Mouse (Mus musculus) stomach, postnatal 0 days (tissue): ENCODE data around the gene Ckap2l. TPM values are rescaled to one million over a fixed set of nuclear protein-coding genes. Genes with fewer than 3 reads are reported as not detected.
A peak's percentile ranks its signal among the peaks of the same experiment; 100 is the strongest.

Source experiments
- ATAC-seq: fragments of 200-750 bp; cut with Nextera tagmentation; 2 replicates; pipeline ENCODE4 v1.8.0; 2017; ENCODE audit not compliant: low FRiP score, low TSS enrichment
- DNase-seq: peaks from one replicate; pipeline ENCODE4 v3.0.0-alpha.2; 2016; ENCODE audit warnings: low spot score
- H3K27ac ChIP-seq: fragments of 300-500 bp; sonication (generic); replicated peaks from 2 replicates; pipeline ENCODE4 v1.5.1; 2014; ENCODE audit warnings: mild to moderate bottlenecking, control low read depth
- H3K27me3 ChIP-seq: fragments of 300-500 bp; sonication (generic); 2 replicates; pipeline ENCODE4 v1.6.1; 2014; ENCODE audit warnings: low read length; ENCODE audit not compliant: control insufficient read depth, insufficient read depth
- H3K36me3 ChIP-seq: fragments of 300-500 bp; sonication (generic); 2 replicates; pipeline ENCODE4 v1.6.1; 2014; ENCODE audit warnings: low read length, mixed read lengths; ENCODE audit not compliant: control insufficient read depth, insufficient read depth
- H3K4me1 ChIP-seq: fragments of 300-500 bp; sonication (generic); replicated peaks from 2 replicates; pipeline ENCODE4 v1.6.1; 2014; ENCODE audit warnings: antibody characterized with exemption; ENCODE audit not compliant: control insufficient read depth, insufficient read depth
- H3K4me2 ChIP-seq: fragments of 300-500 bp; sonication (generic); replicated peaks from 2 replicates; pipeline ENCODE4 v1.6.1; 2014; ENCODE audit warnings: low read depth, mild to moderate bottlenecking, control low read depth, moderate library complexity
- H3K4me3 ChIP-seq: fragments of 300-500 bp; sonication (generic); 2 replicates; pipeline ENCODE4 v1.5.1; 2014; ENCODE audit warnings: low read depth, low read length, control low read depth
- H3K9ac ChIP-seq: fragments of 300-500 bp; sonication (generic); 2 replicates; pipeline ENCODE4 v1.6.1; 2014; ENCODE audit warnings: mild to moderate bottlenecking, low read length, control low read depth, mixed read lengths
- H3K9me3 ChIP-seq: fragments of 300-500 bp; sonication (generic); 2 replicates; pipeline ENCODE4 v1.6.1; 2016; ENCODE audit warnings: low read length; ENCODE audit not compliant: control insufficient read depth
- CTCF ChIP-seq: IDR thresholded peaks from 2 replicates; pipeline ENCODE4 v1.5.1; 2016; ENCODE audit warnings: antibody characterized with exemption, low read depth, mild to moderate bottlenecking, moderate library complexity
- EP300 ChIP-seq: optimal IDR thresholded peaks from 2 replicates; pipeline ENCODE3; 2016; ENCODE audit warnings: antibody characterized with exemption
- WGBS: fragments of 180-500 bp; shearing (Covaris S2); extraction: QIAGEN DNeasy Blood & Tissue Kit; methylation state at CpG from one replicate; pipeline ENCODE4 v1.1.7; 2014; 5-methylcytosine and 5-hydroxymethylcytosine counted together
- polyA plus RNA-seq: library from polyadenylated mRNA; unstranded; fragments of >200 nt; fragmentation: Nextera tagmentation; extraction: Ambion mirVana; gene quantifications from 2 replicates; pipeline ENCODE4 v1.2.1, GENCODE M21; 2015

Gene Ckap2l
- polyA plus RNA-seq, 1 experiment from 2014 or later = 9.8 TPM

DNA sequence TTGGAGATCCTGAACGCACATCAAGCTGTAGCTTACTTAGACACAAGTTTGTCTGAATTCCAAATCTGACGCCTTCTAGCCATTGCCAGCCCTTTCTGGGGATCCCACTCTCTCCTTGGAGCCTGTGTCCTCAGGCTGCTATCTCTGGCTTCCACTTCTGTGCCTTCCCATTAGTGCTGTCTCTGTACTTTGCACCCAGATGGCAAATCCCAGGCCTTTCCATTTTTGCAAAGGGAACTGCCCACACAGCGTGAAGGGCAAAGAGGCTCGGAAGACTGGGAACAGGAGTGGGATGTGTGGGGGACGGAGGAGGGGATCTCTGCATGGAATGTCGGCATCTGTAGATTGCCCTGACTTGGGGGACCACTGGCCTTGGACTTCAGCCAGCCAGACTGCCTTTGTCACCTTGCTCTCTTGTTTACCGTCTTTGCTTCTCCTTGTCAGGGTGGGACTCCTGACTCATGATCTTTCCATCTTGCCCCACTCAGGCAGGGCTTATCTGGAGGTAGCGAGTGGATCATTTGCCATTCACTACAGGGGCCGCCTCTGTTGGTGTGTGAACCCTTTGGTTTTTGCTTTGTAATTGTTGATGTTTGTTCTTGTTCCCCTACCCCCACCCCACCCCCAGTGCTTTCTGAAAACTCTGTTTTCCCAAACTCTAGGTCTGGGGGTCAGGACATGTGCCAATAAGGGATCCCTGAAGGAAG lies 56.1 kb downstream of the Ckap2l start:
- no peak overlapping the region for H3K4me3 ChIP-seq

DNA sequence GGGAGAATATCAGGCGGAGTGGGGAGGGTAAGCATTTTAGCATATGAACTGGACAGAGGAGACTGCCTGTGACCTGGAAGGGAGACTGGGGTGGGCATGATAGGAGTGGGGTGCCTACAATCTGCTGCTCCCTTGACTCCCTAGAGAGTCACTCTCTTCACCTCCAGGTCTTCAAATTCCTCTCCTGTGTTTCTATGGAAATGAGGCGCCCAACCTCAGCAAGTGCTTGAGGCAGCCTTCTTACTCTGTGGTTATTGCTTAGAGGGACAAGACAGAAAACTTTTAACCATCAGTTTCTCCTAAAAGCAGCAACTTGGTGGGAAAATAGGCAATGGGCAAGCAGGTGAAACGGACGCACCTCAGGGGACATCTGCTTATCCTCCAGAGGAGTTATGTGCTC lies 60.5 kb downstream of the Ckap2l start:
- Histone ChIP-seq H3K27ac (no peak overlapping the region), H3K9me3 (no peaks in the 10 kb centered on the region), H3K9ac (no peak overlapping the region), H3K4me2 (no peak overlapping the region), H3K36me3 (no peaks in the 10 kb centered on the region), H3K4me1 (no peaks in the 10 kb centered on the region), H3K27me3 (no peaks in the 10 kb centered on the region), H3K4me3 (no peak overlapping the region)
- 83% methylated on average over 4 of the region's 4 CpGs for WGBS
- ATAC-seq (no peak), DNase-seq (no peak)
- TF ChIP-seq EP300 (no peak), CTCF (no peak)

More for the DNA sequence above, 56.1 kb downstream of the Ckap2l start:
- no peak overlapping the region for H3K4me2 ChIP-seq
- no peaks in the 10 kb centered on the region for H3K27me3 ChIP-seq
- TF ChIP-seq EP300 (no peak), CTCF (no peak)
- H3K36me3 ChIP-seq = no peaks in the 10 kb centered on the region
- 63% methylated on average over 9 of the region's 9 CpGs for WGBS
- no peak for ATAC-seq
- H3K9ac ChIP-seq = no peak overlapping the region
- DNase-seq = no peak
- H3K27ac ChIP-seq = no peak overlapping the region
- no peaks in the 10 kb centered on the region for H3K4me1 ChIP-seq
- H3K9me3 ChIP-seq = no peaks in the 10 kb centered on the region

DNA sequence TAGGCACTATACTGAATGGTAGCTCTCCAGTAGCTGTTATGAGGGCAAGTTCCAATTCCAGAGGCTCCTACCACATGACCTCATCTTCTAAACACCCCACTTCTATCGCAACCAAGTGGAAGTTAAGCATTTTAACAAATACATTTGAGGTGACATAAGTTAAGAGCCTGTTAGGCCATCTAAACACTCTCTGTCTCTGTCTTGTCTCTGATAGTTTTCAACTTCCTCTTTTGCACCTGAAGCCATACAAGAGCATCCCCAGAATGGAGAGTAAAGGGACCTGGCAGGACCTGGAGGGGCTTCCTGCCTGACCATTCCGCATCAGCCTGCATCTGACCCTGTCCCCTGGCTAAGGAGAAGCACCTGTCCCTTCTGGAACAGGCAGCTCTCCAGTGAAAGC lies 62.3 kb downstream of the Ckap2l start:
- H3K4me2 ChIP-seq = no peak overlapping the region
- no peak for TF ChIP-seq CTCF
- TF ChIP-seq EP300 = no peak
- no peaks in the 10 kb centered on the region for H3K36me3 ChIP-seq
- H3K9me3 ChIP-seq = no peaks in the 10 kb centered on the region
- no peak overlapping the region for H3K27ac ChIP-seq
- no peak overlapping the region for H3K9ac ChIP-seq
- no peaks in the 10 kb centered on the region for H3K27me3 ChIP-seq
- H3K4me1 ChIP-seq = no peaks in the 10 kb centered on the region
- H3K4me3 ChIP-seq = no peak overlapping the region
- no peak for ATAC-seq
- DNase-seq = no peak
- 55% methylated on average over 2 of the region's 2 CpGs for WGBS

DNA sequence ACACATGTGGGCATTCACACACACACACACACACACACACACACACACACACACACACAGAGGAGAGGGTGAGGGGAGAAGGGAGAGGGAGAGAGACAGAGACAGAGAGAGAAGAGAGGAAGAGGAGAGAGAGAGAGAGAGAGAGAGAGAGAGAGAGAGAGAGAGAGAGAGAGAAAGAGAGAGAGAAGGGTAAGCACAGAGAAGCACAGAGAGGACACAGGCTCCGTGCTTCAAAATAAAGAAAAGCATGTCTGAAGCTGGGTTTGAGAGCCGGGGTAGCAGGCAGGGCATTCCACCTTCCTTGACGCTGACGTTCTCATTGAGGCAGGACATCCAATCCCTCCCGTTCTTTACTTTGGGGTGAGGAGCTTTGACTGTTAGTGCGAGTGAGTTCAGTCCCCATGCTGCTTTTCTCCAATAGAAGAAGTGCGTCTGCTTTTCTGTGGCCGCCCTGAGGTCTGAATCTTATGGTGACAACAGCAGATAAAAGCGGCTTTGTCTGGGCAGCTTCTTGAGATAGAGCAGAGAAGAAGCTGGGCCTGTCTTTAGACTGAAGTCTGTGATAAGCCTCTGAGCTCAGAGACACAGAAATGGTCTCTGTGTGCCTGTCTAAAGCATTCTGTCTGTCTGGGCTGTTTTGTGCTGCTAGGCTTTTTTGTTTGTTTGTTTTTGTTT lies 63.1 kb downstream of the Ckap2l start:
- Histone ChIP-seq H3K36me3 (no peaks in the 10 kb centered on the region), H3K9ac (no peak overlapping the region), H3K27ac (no peak overlapping the region), H3K4me2 (no peak overlapping the region), H3K4me3 (no peak overlapping the region), H3K27me3 (no peaks in the 10 kb centered on the region), H3K4me1 (no peaks in the 10 kb centered on the region), H3K9me3 (no peaks in the 10 kb centered on the region)
- no peak for TF ChIP-seq EP300
- no peak for TF ChIP-seq CTCF
- 53% methylated on average over 9 of the region's 9 CpGs for WGBS
- no peak for DNase-seq
- no peak for ATAC-seq

DNA sequence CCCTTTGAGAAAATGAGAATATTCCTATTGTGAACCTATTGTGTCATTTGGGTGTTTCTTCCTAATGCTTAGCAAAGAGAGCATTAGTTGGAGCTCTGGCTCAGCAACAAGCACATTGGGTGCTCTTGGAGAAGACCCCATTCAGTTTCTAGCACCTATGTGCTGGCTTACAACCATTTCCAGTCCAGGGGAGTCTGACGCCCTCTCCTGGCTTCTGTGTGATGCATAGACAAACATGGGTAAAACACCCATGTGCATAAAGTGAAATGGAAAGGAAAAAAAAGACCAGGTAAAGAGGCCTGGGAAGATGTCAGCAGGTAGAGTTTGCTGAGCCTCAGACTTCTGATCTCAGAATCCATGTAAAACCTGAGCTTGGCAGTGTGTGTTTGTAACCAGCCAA lies 63.8 kb downstream of the Ckap2l start:
- Histone ChIP-seq H3K27me3 (no peaks in the 10 kb centered on the region), H3K9ac (no peak overlapping the region), H3K36me3 (no peaks in the 10 kb centered on the region), H3K4me1 (no peaks in the 10 kb centered on the region), H3K27ac (no peak overlapping the region), H3K4me3 (no peak overlapping the region), H3K9me3 (no peaks in the 10 kb centered on the region), H3K4me2 (no peak overlapping the region)
- 77% methylated on average over 1 of the region's 1 CpGs for WGBS
- TF ChIP-seq EP300 (no peak), CTCF (no peak)
- no peak for DNase-seq
- ATAC-seq = no peak

DNA sequence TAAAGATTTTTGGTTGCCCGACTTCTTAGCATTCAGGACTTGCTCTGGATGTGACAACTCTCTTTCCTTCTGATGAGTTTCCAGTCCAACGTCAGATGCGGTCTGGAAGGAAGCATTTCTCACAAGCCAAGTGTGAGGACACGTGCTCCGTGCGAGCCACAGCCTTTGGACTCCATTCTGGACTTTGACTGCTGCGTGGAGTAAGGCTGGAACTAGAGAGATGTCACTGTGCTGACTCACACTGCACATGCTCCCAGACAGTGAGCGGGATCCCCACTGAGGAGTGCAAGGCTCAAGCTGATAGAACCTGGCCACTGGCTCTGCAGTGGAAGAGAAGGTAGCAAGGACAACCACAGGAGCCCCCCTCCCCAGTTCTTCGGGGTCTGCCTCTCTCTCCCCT lies 64.5 kb downstream of the Ckap2l start:
- Histone ChIP-seq H3K4me2 (no peak overlapping the region), H3K36me3 (no peaks in the 10 kb centered on the region), H3K4me1 (no peaks in the 10 kb centered on the region), H3K9ac (no peak overlapping the region), H3K9me3 (no peaks in the 10 kb centered on the region), H3K4me3 (no peak overlapping the region), H3K27me3 (no peaks in the 10 kb centered on the region), H3K27ac (no peak overlapping the region)
- no peak for TF ChIP-seq CTCF
- no peak for TF ChIP-seq EP300
- 71% methylated on average over 9 of the region's 9 CpGs for WGBS
- DNase-seq (peak; percentile 62), ATAC-seq (peak; percentile 98)
